Mouse (Mus musculus) lung, postnatal 4 days (tissue): ENCODE results near the gene Zfp362.

Source experiments
- DNase-seq, 2 experiments: peaks; one replicate each; pipeline ENCODE4 v3.0.0; 2021

The Zfp362 gene

DNA sequence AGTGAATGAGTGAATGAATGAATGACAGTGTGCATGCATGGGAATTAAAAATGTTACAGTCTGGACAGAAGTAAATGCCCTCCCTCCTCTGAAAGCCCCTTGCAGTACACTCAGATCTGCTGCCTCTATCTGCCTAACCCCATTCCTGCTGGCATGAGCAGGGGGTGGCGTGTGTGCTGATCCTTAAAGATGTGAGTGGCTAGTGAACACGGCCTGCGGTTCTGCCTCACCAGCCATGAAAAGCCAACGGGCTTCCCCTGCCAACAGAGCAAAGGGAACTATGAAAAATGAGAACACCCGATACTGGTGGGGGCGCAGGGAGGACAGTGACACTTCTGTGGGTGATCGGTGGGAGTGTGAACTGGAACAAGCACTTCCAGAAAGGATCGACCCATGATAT, 9.1 kb downstream of the Zfp362 start:
- DNase-seq: no peak

DNA sequence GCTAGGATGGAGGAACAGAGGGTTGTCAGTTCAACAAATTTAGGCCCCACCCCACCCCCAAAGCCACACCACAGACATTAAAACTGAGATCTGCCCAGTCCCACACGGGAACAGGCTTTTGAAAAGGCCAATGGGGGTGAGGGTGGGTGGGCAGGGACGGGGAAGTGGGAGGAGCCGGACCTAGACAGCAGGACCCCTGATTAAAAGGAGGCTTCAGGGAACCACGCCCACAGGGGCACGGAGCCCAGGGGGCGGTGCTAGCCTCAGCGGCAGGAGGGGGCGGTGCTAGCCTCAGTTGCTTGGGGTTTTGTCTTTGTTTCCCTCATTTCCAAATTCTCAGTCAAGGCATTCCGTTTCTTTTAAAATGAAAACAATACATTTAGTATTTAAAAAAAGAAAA, 10.2 kb downstream of the Zfp362 start:
- DNase-seq: peak; percentile 48 to 64

DNA sequence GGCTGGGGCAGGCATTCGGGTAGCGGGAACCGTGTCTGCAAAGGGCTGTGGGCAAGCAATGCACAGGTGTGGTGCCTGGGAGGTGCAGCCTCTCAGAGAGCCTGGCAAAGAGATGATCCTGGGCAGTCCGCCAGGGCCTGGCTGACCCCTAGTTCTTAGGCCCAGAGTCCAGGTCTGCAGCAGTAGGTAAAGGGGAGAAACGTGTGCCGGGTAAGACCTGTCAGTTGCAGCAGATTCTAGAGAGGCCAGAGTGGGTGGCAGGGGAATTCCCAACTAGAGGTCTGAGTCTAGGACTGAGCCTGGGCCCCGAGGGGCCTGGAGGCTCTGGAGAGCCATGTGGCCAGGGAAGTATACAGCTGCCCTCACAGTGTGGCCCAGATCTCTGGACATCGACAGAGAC, 11.6 kb downstream of the Zfp362 start:
- no peak for DNase-seq

DNA sequence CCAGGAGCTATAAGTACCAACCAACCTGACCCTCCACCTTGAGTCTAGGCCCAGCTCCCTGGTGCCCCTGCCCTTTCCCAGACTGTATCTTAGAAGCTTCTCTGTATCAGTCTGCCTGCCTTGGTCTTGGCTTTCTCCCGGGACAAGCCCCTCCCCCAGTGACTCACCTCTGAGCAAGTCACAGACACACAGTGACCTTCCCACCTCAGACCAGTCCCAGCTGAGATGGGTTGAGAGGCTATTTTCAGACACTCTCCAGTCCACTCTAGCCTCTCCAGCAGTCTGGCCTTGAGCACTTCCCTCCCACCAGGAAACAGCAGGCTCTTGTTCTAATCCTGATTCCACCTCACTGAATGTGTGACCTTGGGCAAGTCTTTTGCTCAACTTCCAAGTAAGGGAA, 12.1 kb downstream of the Zfp362 start:
- DNase-seq: no peak

DNA sequence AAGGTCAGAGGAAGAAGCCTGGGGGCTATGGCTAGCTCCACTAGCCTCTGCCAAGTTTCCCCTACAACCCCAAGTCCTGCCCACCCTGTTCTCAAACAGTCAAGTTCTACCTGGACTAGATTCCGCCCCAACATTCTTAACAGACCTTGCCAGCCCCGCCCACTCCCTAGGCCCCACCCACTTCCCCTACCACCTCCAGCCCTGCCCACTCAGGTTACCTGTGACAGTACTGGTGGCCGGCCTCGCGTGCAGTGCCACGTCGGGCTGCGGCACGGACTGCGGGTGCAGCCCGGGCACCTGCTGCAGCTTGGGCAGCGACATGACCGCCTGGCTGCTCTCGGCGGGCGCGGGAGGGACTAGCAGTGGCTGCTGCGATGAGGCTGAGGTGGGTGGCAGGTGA, 16.2 kb downstream of the Zfp362 start:
- DNase-seq: peak; percentile 56 to 64

DNA sequence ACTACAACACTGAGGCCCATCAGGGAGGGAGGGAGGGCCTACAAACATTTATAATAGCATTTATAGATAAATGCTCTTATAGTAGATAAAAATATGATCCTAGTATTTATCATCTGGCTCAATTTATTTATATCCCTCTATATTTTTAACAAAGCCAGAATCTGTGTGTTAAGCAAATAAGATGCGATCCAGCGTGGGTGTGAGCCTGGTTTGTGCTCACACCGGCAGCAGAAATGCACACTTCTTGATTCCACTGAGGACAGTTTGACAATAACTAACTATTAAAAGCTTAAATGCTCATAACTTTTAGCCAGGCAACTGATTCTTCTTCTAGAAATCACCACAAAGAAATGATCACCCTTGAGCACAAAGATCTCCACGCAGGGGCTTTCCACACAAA, 17.7 kb downstream of the Zfp362 start:
- DNase-seq: no peak

DNA sequence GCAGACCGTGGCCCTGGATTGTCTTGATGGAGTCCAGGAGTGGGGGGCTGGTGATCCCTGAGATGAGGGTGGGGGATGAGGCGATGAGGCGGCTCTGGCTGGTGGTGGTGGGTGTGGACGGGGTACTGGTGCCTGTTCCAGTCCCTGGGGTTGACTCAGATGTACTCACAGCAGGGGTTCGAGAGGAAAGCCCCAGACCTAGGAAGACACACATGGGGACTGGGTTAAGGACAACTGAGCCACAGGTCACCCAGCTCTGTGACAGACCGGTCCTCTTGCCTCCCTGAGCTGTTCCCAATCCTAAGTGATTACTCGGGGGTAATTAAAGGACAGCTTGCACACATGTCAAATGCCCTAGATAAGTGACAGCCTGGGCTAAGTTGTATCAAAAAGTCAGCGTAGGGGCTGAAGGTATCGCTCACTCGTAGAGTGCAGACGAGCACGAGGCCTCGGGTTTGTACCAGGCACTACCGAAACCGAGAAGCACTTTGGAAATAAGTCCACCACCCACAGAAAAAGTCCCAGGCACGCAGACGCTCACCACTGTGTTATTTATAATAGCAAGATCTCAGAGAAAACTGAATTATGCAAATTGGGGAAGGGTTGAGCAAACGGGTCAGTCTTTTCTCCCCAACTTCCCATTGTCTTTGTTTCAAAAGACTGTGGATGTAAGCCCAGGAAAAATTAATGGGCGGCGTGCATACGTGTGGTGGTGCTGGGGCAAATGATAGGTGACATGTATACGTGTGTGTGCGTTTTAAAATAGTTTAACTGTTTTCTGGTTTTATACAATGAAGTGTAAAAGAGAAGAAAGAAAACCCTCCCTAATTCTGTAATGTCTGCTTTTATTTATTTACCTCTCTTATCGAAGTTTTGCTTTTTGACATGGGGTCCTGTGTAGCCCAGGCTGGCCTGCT, 18.6 kb downstream of the Zfp362 start:
- DNase-seq: peak in 1 of 2 experiments; percentile 21

DNA sequence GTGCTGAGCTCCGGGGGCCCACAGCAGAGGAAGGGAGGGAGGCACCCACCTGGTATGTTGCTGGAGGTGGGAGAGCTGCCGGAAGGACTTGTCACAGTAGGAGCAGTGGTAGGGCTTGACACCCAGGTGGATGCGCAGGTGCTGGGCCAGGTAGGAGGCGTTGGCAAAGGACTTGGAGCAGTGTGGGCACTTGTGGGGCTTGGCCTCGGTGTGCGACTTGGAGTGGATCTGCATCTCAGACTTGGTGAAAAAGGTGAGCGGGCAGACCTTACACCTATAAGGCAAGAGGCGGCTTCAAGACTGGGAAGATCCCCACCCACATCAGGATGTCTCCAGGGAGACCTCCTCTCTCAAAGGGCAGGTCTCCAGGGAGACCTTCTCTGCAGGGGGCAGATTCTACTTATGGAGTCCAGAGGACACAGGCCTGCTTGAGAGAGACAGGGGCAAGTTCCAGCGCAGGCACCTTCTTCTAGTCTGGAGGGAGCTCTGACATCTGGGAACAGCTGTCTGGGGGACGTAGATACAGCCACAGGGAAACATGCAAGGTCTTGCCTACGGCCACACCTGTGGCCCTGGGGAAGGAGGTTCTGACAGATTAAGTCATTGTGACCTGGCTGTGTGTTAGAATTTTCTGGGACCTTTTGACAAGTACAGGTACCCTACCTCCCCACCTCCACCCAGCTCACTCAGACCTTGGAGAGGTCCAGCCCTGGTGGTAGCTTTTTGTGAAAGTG, 19.8 kb downstream of the Zfp362 start:
- DNase-seq: peak in 1 of 2 experiments; percentile 21

DNA sequence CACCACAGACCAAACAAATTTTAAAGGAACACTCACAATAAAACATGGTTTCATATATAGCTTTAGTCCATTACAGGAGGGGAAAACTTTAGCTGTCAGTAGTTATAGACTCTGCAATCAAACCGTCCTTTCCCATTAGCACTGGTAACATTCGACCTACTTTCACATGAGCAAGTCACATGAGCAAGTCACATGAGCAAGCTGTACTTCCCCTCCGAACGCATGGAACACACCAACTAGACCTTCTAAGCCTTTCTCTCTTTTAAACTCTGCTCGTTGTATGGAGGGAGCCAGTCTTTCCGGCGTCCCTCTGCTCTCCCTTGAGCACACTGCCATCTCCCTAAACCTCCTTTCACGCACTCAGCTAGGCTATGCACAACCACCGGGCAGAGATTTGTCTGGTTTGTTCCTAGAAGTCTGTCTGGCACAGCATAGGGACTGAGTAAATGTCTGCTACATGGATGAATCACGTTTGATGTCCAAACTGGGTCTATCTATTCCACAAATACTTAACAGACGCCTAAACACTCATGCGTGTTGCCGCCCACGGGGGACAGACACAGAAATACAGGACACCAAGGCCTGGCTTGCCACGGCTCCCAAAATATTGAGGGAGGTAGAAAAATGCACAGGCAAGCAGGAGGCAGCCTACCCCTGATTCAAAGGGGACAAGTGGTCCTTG, 20.8 kb downstream of the Zfp362 start:
- DNase-seq: peak in 1 of 2 experiments; percentile 6

DNA sequence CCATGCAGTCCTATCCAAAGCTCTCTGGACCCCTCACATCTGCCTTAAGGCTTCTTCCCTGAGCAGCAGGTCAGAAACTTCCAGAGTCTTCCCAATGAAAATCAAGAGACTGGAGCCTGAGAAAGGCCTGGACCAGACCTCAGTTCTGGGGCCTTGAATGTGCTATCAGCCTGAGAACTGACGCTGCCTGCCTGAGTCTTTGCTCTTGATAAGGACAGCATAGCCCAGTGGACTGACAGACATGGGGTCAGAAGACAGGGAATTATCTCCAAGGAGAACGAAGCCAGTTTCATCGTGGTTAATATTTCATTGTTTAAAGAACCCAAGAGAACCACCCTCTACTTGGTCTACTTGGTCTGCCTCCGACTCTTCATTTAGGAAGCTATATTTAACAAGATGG, 23.2 kb downstream of the Zfp362 start:
- peak in 1 of 2 experiments; percentile 11 for DNase-seq

DNA sequence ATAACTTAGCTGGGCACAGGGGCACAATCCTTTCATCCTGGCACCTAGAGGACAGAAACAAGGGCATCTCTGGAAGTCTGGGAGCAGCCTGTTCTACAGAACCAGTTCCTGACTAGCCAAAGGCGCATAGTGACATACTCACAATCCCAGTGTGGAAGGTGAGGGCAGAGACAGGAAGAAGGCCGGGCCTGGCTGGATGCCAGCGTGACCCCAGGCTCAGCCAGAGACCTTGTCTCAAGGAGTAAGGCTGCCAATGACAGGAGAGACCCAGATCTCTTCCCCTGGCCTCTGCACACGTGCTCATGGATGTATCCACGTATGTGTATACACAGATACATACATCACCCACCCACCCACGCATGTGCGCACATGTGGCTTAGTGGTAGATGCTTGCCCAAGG, 23.8 kb downstream of the Zfp362 start:
- peak in 1 of 2 experiments; percentile 31 for DNase-seq

DNA sequence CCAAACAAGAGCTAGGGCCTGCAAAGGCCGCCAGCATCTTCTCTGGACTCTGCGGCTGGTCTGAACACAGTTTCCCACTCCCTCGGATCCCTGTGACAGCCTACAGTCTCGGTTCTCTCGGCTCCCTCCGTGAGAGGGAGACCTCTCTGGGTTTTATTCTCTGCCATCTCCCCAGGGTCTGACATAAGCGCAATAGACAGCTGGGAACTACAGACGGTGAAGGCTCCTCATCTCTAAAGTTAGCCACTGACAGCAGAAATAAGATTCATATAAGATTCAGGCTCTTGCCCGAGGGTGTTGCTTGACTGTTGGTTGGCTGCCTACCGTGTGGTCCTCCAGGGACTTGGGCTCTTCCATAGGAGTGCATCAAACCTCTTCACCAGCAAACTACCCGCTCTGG, 28.3 kb downstream of the Zfp362 start:
- no peak for DNase-seq

DNA sequence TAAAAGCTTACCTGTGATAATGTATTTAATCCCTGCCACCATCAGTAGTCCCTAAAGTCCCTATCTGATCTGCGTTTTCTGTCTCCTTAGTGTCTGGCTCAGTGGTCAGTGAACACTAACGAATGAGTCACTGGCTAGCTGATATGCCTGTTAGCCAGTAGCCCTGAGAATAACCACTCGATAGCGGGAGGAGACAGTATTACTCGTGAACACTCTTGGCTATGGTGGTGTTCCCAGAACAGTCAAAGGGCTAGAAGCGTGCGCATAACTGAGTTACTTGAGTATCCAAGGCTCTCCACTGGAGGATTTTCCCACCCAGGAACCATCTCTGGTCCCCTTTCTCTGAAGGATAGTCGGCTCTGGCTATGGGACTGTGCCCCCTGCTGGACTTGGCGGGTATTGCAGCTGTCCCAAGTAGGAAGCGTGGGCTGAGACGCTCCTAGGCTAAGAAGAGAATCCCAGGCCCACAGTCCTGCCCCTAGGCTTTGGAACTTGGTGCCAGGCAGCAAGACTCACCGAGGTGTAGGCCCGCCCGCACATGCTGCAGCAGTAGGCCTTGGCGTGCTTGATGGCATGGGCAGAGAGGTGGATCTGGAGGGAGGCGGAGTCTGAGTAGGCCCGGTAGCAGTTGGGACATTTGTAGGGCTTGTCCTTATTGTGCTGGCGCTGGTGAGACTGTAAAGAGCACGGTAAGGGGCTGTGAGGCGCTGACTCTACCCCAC, 29.1 kb downstream of the Zfp362 start:
- peak; percentile 74 to 85 for DNase-seq

DNA sequence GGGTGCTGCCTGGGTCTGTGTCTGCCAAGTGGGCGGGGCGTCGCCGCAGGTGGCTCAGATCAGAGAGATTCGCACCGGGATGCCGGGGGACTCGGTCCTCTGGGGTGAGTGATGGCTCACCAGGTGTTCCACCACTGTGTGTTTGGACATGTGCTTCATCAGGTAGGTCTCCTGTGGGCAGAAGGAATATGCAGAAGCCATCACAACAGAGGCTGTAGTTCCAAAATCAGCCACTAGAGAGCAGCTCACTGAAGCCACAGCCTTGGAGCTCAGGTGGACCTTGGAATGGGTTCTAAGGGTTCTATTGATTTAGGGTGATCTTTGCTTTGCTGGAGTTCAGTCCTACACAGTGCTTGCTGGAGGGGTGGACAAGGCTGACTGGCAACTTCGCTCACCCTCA, 31.4 kb downstream of the Zfp362 start:
- DNase-seq: peak; percentile 33 to 70

DNA sequence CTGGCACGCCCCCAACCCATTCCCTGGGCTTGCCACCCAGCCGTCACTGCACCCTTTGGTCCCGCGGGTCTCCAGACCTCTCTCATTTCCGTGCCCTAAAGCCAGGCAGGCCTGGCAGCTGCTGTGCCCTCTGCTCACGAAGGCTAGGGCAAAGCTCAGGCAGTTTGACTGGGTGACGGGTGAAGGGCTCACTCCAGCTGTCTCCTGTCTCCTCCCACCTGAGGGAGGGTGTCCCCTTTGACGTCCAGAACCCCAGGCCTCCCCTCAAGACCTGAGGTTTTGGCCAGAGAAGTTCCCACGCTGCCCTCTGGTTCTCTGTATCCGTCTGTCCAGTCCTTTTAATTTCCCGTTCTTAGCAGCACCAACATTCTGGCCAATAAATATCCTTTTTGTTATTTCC, 32.0 kb downstream of the Zfp362 start:
- DNase-seq: peak in 1 of 2 experiments; percentile 23

DNA sequence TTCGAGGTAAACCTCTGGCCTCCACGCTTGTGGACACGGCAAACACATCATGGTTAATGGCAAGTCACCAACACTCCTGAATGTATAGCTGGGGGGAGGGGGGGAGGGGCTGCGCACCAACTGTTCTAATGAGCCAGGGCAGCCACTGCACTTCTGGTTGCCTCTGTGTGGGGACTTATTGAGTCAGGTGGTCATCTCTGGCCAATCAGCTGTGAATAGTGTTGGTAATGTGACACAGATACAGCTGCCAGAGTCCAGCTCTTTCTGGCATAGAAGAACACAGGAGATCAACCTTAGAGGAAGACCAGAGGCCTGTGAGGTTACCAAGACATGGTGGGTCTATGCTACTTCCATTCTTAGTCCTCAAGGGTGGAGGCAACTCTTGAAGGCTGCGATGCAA, 35.1 kb downstream of the Zfp362 start:
- no peak for DNase-seq

DNA sequence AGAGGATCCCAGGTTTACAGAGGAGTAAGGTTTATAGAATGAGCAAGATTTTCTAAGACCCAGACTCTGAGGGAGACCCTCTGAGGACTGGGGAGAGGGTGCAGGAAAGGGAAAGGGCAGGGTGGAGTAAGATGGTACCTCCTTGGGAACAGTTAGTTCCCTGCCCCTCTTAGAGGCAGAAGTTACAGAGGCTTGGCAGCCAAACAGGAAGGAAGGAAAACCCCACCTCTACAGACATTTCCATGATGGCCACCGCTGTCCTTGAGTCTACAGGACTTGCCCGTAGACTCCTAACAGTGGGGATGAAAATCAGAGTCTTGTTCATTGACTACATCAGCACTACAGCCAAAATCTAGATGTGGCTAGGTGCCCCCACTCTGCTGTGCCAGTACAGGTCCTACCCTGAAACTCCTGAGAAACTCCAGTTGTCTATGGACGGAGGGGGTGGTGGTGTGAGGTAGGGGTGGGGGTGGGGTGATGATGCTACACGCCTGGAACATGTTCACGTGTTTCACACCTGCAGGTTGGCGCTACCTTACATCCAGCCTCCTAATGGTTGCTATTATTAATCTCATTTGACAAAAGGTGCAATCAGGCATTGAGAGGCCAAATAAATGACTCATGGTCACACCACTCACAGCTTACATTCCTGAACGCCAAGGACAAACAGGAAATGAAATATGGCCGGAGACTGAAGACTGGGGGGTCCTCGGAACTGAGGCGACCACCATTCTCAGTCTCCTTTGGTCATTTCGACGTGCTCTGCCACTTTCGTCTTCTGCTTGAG, 36.1 kb downstream of the Zfp362 start:
- DNase-seq: no peak

DNA sequence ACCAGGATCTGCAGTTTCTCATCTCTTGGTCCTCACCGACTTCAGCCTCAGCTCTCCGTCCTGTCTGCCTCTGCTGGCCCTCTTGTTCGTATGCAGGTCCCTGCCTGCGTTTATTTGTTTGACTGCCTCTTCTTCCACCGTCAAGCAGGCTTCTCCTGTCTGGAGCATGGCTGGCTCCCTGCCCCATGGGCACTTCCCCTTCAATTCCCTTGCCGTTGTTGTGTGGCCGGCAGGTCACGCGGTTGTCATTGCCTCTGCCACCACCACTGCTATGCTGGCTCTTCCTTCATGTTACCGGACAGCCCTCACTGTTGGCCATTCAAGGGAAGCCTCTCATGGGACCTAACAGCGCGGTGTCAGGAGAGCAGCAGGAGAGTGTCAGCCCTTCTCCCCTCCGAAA, 37.7 kb downstream of the Zfp362 start:
- DNase-seq: peak in 1 of 2 experiments; percentile 41

DNA sequence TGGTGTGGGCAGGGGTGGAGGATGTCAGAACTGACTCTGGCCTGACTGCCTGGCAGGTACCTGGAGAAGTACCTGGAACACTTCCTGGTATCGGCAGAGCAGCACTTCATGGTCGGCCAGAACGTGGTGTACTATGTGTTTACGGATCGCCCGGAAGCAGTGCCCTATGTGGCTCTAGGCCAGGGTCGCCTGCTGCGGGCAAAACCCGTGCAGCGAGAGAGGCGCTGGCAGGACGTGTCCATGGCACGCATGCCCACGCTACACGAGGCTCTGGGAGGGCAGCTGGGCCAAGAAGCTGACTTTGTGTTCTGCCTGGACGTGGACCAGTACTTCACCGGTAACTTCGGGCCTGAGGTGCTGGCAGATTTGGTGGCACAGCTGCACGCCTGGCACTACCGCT, 38.9 kb downstream of the Zfp362 start:
- DNase-seq: peak in 1 of 2 experiments; percentile 22

DNA sequence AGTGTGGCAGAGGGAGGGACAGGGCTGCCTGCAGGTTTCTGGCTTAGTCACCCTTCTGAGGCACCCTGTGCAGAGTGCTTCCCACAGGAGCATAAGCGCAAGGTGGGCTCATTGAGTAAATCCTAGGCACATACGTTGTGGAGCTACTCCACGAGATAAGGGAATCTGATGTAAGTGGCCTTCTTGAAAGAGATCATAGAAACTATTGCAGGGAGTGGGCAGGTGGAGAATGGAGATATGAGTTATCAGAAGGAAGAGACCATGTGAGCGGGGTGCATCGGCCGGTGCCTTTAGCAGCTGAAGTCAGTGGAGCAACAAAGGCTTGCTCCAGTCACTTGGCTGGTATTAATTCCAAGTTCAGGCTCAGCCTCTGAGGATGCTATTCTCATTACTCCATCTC, 45.8 kb downstream of the Zfp362 start:
- DNase-seq: peak in 1 of 2 experiments; percentile 13

DNA sequence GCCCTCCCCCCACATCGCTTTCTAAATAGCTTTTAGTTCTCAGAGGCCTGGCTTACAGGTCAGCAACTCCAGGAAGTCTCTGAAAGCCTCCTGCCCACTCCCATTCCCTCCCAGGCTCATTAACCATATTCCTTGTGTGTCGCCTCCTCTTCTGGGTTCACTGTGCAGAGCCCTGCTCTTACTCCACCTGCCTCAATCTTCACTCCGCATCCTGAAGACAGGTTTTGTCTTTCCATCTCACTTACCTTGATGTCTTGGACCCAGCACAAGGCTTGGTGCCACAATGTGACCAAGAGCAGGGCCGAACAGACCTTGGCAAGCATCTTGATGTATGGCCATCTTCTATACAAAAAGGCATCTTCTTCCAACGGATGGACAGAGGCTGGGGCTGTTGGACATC, 46.6 kb downstream of the Zfp362 start:
- peak in 1 of 2 experiments; percentile 14 for DNase-seq

DNA sequence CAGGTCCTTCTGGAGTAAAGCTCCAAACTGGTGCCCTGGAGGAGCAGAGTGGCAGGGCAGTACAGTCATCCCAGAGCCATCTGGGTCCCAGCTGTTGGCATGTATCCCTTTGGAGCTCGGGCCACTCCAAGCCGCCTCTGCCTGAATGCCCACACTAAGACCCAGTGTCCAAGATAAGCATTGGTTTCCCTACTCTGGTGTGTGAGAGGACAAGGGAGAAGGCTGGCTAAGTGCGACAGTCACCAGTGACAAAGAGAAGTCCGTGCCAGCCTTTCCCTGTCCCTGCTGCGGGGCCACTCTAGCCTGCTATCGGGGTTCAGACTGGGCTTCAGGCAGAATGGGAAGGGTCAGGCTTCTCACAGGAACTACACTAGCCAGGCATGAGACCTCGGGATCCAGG, 49.9 kb downstream of the Zfp362 start:
- DNase-seq: peak in 1 of 2 experiments; percentile 28
